Mouse (Mus musculus) stomach, embryonic 16.5 days (tissue): ENCODE results near the gene Mnat1. TPM values are rescaled to one million over a fixed set of nuclear protein-coding genes. Genes with fewer than 3 reads are reported as not detected.
"Not testable (repeated sequence)": the region's sequence is repeated elsewhere in the genome, so short reads cannot be mapped to it uniquely, and the experiment has no call there.

Experiments
- ATAC-seq: fragments of 200-750 bp; cut with Nextera tagmentation; 2 replicates; pipeline ENCODE4 v1.8.0; 2017; ENCODE audit warnings: moderate number of reproducible peaks, moderate TSS enrichment; ENCODE audit not compliant: insufficient read depth, low FRiP score
- H3K27ac ChIP-seq: fragments of 300-500 bp; sonication (generic); 2 replicates; pipeline ENCODE4 v1.5.1; 2014; ENCODE audit warnings: low read length
- H3K27me3 ChIP-seq: fragments of 300-500 bp; sonication (generic); 2 replicates; pipeline ENCODE4 v1.6.1; 2014; ENCODE audit warnings: low read length, control low read depth, mixed read lengths; ENCODE audit not compliant: control insufficient read depth, insufficient read depth
- H3K36me3 ChIP-seq: fragments of 300-500 bp; sonication (generic); 2 replicates; pipeline ENCODE4 v1.6.1; 2014; ENCODE audit warnings: low read length; ENCODE audit not compliant: control insufficient read depth, insufficient read depth
- H3K4me1 ChIP-seq: fragments of 300-500 bp; sonication (generic); 2 replicates; pipeline ENCODE4 v1.6.1; 2014; ENCODE audit warnings: low read length, control low read depth, mixed read lengths; ENCODE audit not compliant: control insufficient read depth, insufficient read depth
- H3K4me2 ChIP-seq: fragments of 300-500 bp; sonication (generic); 2 replicates; pipeline ENCODE4 v1.6.1; 2014; ENCODE audit warnings: low read depth, low read length, mixed read lengths
- H3K4me3 ChIP-seq: fragments of 300-500 bp; sonication (generic); replicated peaks from 2 replicates; pipeline ENCODE4 v1.5.1; 2014; ENCODE audit warnings: mild to moderate bottlenecking, low read length
- H3K9ac ChIP-seq: fragments of 300-500 bp; sonication (generic); 2 replicates; pipeline ENCODE4 v1.6.1; 2014; ENCODE audit warnings: low read length
- H3K9me3 ChIP-seq: fragments of 300-500 bp; sonication (generic); replicated peaks from 2 replicates; pipeline ENCODE4 v1.6.1; 2016; ENCODE audit warnings: low read length, control low read depth; ENCODE audit not compliant: control insufficient read depth
- whole genome bisulfite sequencing: fragments of 180-500 bp; shearing (Covaris S2); extraction: QIAGEN DNeasy Blood & Tissue Kit; methylation state at CpG from one replicate; pipeline ENCODE4 v1.1.7; 2014; 5-methylcytosine and 5-hydroxymethylcytosine counted together
- polyA plus RNA-seq: library from polyadenylated mRNA; unstranded; fragments of >200 nt; fragmentation: Nextera tagmentation; extraction: Ambion mirVana; gene quantifications from 2 replicates; pipeline ENCODE4 v1.2.1, GENCODE M21; 2015

Mnat1 gene
- polyA plus RNA-seq = 24.4 and 25.9 TPM in 2 replicates

DNA sequence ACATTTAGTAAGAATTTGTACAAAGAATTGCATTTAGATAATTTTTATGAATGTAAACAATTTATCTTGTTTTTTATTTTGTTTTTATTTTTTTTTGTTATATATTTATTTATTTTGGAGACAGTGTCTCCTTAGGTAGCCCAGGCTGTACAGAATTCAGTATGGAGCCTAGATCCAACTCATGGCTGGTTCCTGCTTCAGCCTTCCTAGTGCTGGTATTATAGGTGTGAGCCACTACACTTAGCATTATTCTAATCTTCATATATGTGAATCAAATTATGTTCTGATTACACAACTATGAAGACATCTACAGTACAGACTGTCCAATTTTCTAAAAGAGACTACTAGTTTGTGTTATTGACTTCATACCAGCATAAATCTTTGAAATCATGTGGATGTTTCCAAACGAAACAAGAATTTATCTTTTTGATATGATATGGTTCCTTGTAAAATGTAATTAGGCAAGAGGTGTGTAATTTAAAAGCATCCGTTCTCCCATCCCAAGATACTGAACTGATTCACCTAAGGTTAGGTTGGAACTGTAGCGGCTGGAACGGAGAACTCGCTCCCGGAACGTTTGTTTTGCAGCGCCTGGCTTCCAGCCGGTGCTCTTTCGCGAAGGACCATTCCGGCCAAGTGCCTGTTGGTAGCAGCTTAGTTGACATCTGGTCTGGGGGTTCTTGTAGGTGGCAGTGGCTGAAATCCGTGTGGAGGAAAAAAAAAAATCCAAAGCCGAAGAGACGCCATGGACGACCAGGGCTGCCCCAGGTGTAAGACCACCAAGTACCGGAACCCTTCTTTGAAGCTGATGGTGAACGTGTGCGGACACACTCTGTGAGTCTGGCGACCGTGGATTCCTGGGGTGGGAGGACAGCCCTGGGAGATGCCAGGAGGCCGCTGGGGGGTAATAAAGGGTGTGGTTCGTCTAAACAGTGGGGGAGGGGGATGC lies at the start of gene Mnat1:
Gene Mnat1, plus strand, starts transcription at position 625 of the 949 bp plus-strand sequence.
- Histone ChIP-seq H3K27me3 (no peaks in the 10 kb centered on the region), H3K4me3 (peak within 1 kb of the TSS; percentile 76), H3K4me2 (peak within 1 kb of the TSS; percentile 77), H3K27ac (0 out of 2 replicates have a peak within 1 kb of the TSS, but pooled peaks have one; percentile 39), H3K36me3 (no peaks in the 10 kb centered on the region), H3K9me3 (no peaks in the 10 kb centered on the region), H3K9ac (peak within 1 kb of the TSS; percentile 88), H3K4me1 (0 out of 2 replicates have a peak, but pooled peaks cover 4% of the 10 kb centered on the region)
- ATAC-seq = peak; percentile 56; the same call in 1 of the 2 replicates
- WGBS = 1% methylated on average over 23 of the region's 23 CpGs

DNA sequence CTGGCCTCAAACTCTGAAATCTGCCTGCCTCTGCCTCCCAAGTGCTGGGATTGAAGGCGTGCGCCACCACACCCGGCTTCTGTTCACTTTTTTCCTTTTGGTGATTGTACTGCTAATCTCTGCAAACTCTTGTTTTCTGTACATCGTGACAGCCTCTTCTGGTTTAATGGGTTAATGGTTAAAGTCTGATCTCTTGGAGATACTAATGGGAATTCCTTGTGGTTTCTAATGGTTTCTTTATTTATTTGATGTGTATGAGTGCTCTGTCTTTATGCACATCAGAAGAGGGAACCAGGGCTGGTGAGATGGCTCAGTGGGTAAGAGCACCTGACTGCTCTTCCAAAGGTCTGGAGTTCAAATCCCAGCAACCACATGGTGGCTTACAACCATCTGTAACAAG lies 41.7 kb upstream of the Mnat1 start:
- H3K36me3 ChIP-seq, H3K9ac ChIP-seq, H3K9me3 ChIP-seq, H3K27ac ChIP-seq, H3K4me1 ChIP-seq, H3K27me3 ChIP-seq, ATAC-seq, H3K4me2 ChIP-seq, H3K4me3 ChIP-seq: not testable (repeated sequence)
- 85% methylated on average over 4 of the region's 4 CpGs for WGBS

DNA sequence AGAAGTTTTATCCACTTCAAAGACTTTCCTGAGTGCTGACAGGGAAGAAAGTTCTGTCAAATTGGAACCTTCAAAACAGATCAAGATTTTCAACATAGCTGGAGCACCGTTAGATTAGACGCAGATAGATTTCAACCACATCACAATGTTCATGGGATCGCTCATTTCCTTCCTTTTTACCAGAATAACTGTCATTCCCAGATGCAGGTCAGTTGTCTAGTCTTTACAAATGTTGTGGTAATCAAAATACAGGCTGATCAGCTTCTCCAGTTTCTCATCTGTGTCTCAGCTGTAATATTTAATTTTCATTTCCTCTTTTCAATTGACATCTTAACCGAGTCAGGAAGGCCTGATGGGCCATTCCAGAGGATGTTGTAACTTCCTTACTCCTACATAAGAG lies 39.7 kb upstream of the Mnat1 start:
- WGBS = 68% methylated on average over 4 of the region's 4 CpGs
- Histone ChIP-seq H3K9me3 (no peaks in the 10 kb centered on the region), H3K36me3 (no peaks in the 10 kb centered on the region), H3K4me2 (no peak overlapping the region), H3K9ac (no peak overlapping the region), H3K27ac (no peak overlapping the region), H3K4me1 (no peaks in the 10 kb centered on the region), H3K4me3 (no peak overlapping the region), H3K27me3 (0 out of 2 replicates have a peak, but pooled peaks cover 5% of the 10 kb centered on the region)
- ATAC-seq = no peak

DNA sequence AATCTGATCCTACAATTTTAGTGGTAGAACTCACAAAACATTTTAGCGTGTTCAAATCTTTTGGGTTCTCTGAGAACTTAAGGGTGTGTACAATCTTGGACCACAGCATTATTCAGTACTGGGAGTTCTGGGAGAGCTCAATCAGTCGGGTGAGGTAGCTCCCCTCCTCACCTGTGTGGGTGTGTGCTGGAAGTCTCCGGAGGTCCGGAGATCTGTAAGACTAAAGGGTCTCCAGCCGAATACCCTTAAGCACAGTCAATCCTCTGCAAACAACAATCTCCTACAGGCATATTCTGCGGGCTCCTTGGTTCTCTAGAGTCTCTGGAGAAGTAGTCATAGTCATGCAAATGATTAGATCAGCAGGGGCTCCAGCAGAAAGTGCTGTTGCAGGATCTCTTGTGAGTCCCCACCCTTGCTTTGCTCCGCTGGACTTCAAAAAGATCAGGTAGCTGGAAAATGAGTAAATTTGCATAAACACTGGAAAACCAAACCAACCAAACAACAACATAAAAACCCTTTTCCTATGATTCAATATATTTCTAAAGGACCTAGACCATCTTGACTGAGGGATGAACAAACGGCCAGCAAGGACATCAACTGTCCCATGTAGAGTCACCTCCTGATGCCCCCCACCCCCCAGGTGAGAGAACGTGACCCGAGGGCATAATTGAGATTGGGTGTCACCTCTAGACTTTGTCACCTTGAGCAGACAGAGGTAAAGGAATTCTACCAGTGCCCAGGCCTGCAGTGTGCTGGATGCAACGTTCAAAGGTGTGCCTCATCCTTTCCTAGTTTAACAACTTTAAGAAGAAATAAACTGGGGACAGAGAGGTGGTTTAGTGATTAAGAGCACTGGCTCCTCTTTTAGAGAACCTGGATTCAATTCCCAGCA lies 37.5 kb upstream of the Mnat1 start:
- Histone ChIP-seq H3K4me1 (no peaks in the 10 kb centered on the region), H3K9me3 (no peaks in the 10 kb centered on the region), H3K27me3 (0 out of 2 replicates have a peak, but pooled peaks cover 5% of the 10 kb centered on the region), H3K4me3 (no peak overlapping the region), H3K36me3 (no peaks in the 10 kb centered on the region), H3K9ac (no peak overlapping the region), H3K4me2 (no peak overlapping the region), H3K27ac (no peak overlapping the region)
- ATAC-seq = no peak
- WGBS = 29% methylated on average over 11 of the region's 11 CpGs

DNA sequence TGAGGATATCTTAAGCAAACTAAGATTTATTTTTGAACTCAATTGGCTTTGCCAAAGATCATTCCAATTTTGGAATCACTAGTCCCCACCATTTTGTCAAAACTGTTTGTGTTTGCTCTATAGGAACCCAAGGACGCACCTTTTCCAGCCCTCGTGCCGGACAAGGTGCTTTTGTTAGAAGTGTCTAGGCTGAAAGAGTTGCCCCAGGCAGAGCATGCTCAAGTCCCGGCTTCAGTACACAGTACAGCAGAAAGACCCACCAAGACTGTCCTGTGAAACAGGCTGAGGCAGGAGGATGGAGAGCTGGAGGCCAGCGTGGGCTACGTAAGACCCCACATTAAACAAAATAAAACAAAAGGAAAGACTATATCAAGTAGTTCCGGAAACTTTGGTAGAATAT lies 36.4 kb upstream of the Mnat1 start:
- Histone ChIP-seq H3K9me3 (no peaks in the 10 kb centered on the region), H3K9ac (no peak overlapping the region), H3K4me3 (no peak overlapping the region), H3K27me3 (peaks cover 5% of the 10 kb centered on the region; the same call in 1 of the 2 replicates), H3K4me2 (no peak overlapping the region), H3K4me1 (no peaks in the 10 kb centered on the region), H3K27ac (no peak overlapping the region), H3K36me3 (no peaks in the 10 kb centered on the region)
- 89% methylated on average over 7 of the region's 7 CpGs for WGBS
- ATAC-seq = no peak

DNA sequence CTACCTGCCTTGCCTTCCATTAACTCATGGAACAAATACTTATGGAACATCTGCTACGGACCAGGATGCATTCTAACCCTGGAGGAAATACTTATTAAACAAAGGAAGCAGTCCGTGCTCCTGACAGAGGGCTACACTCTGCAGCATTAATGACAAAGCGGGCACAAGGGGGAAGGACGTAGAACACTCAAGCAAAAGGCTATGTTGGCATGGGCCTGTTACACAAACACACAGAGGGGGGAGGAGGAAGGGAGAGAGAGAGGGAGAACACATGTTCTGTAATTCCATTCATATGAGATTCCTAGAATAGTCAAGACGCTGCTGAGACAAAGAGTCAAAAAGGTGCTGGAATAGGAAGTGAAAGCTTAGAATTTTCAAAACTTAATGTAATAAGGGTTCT lies 35.0 kb upstream of the Mnat1 start:
- H3K9me3 ChIP-seq = no peaks in the 10 kb centered on the region
- H3K27me3 ChIP-seq = peaks cover 9% of the 10 kb centered on the region; the same call in 1 of the 2 replicates
- H3K4me3 ChIP-seq = no peak overlapping the region
- no peak for ATAC-seq
- H3K9ac ChIP-seq = no peak overlapping the region
- H3K36me3 ChIP-seq = no peaks in the 10 kb centered on the region
- H3K4me2 ChIP-seq = no peak overlapping the region
- no peak overlapping the region for H3K27ac ChIP-seq
- H3K4me1 ChIP-seq = no peaks in the 10 kb centered on the region
- 69% methylated on average over 5 of the region's 5 CpGs for WGBS

DNA sequence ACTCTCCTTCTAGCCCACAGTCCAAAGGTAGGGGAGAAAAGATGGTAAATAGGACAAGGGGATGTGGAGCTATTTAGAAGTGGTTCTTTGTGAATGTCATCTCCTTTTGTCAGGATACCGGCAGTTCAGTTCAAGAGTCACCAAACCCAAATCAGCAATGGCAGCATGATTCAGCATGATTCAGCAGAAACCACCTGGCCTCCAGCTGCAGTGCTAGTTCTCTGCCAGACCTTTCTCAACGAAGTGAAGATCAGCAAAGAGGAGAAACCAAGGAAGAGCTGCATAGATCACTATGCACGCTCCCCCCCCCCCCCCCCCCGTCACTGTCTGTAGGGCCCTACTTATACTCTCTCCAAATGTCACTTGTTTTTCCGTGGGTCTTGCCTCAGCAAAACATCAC lies 34.6 kb upstream of the Mnat1 start:
- Histone ChIP-seq H3K27ac (no peak overlapping the region), H3K9ac (no peak overlapping the region), H3K9me3 (no peaks in the 10 kb centered on the region), H3K27me3 (peaks cover 9% of the 10 kb centered on the region; the same call in 1 of the 2 replicates), H3K4me1 (no peaks in the 10 kb centered on the region), H3K4me3 (no peak overlapping the region), H3K36me3 (no peaks in the 10 kb centered on the region), H3K4me2 (no peak overlapping the region)
- WGBS = 59% methylated on average over 5 of the region's 5 CpGs
- no peak for ATAC-seq

DNA sequence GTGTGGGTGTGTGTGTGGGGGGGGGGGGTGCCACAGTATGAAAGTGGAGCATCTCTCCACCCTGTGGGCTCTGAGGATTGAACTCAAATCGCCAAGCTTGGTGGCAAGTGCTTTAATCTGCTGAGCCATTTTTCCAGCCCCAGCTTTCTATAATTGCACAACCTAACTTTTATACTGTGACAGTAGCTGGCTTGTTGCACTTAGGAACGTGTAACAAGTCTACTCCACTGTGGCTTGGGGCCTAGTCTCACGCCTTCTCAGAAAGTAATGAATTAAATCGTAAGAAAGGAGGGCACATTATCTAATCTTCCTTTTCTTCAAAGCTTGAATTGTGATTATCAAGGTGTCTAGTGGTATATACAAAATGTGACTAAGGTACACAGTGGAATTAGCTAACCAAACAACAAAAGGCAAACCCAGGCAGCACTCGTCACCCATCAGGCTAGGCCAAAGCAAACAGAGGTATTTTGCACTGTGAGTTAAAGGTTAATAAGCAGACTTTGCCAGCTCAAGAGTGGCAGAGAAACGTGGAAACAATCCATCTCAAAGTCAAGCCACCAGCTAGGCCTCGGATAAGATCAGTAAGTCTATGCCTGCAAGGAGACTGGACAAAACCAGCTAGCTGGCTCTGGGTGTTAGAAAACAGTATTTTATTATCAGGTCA lies 32.7 kb upstream of the Mnat1 start:
- H3K4me3 ChIP-seq = no peak overlapping the region
- ATAC-seq = peak; percentile 73; the same call in 1 of the 2 replicates
- no peak overlapping the region for H3K4me2 ChIP-seq
- no peaks in the 10 kb centered on the region for H3K36me3 ChIP-seq
- H3K27me3 ChIP-seq = peaks cover 9% of the 10 kb centered on the region; the same call in 1 of the 2 replicates
- no peaks in the 10 kb centered on the region for H3K9me3 ChIP-seq
- no peak overlapping the region for H3K27ac ChIP-seq
- no peak overlapping the region for H3K9ac ChIP-seq
- H3K4me1 ChIP-seq = no peaks in the 10 kb centered on the region
- WGBS = 35% methylated on average over 7 of the region's 7 CpGs
